Mouse (Mus musculus): ENCODE measurements at regions not wholly inside any gene's neighbourhood (a gene's known extent, or its start where the extent isn't known, plus 50 kb on each side); places are given as distances from the start of the nearest gene placed in this dataset.

DNA sequence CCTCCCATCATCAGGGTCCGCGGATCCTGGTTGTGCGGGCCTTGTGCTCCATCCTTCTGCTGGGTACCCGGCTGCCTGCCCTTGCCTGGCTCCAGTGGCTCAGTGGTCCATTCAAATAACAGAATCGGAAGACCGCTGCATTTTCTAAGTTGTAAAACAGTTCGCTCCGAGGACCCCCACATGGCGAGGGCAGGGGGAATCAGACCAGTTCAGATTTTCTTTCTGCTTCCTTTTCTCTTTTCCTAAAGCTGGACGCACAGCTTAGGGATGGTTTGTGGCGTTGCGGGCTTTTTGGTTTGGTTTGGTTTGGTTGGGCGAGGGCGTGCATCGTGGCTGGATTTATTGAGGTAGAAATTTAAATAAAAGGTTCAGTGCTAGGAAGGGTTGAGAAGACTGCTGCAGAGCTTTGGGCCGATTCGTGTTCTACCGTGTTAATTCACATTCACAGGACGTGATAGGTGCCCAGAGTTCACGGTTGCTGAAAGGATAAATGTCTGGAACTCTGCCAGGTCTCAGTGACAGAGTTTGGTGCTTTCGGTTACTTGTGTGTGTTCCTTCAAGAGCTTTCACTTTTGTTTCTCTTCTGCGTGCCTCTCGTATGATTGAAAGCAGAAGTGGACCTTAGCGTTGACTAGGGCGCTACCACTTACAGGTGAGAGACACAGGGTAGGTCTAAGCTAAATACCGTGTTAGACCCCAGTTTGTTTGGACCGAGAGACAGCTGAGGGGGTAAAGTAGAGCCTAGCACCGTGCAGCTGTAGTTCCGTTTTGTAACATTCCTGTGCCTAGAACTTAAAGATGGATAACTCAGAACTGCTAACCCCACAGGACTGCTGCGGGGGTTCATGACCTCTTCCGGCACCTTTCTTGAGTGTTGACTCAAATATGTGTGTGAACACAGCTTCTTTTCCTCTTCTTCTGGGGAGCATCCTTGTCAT, 61.9 kb upstream of the Ak4 start:
- Histone ChIP-seq H3K36me3 (ENCODE audit: control insufficient read depth) (no peaks in the 10 kb centered on the region), H3K4me1 (ENCODE audit: control insufficient read depth) (peaks cover 41% of the 10 kb centered on the region), H3K27me3 (ENCODE audit: control insufficient read depth) (peaks cover 29% of the 10 kb centered on the region), H3K4me3 (replicated peaks) (peak overlapping the region; percentile 76), H3K9me3 (ENCODE audit: control insufficient read depth, low read length) (no peaks in the 10 kb centered on the region)
- TF ChIP-seq GATA1 (IDR thresholded peaks at IDR 0.05; ENCODE audit: low read length) (no peak), TAL1 (IDR thresholded peaks at IDR 0.05; ENCODE audit: low read length) (no peak)

DNA sequence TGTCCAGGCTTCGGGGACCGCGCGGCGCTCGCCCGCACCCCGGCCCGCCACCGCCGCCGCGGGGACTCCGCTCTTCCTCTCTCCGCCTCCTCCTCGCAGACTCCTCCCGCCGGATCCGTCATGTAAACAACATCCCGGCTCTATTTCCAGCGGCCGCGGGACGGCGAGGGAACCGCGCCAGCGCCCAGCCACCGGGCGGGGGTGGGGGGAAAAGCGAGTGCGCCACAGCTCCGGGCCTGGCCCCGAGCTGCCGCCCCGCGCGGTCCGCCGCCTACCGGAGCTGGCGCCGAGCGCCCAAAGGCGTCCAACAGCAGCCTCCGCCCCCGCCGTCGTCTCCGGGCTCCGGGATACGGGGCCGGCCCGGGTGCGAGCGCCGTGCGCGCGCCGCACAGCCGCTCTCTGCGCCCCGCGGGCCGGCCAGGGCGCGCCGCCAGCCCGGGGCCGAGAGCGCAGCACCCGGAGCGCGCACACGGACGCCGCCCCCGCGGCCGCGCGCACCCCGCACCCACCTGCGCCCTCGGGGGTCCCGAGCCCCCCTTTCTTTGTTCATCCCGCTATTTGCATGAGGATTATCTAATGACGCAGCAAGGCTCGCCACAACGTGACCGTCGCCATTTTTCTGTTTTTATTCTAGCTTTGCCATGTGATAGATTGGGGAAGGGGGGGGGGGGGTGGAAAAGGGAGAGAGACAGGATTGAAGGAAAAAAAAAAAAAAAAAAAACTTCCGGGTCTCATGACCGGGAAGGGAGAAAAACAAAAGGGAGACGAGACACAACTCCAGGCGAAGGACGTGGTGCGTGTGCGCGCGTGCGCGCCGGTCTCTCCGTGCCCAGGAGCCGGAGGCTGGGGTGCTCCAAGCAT, 62.8 kb upstream of the Ak4 start:
- H3K27me3 ChIP-seq (ENCODE audit: control insufficient read depth): peaks cover 29% of the 10 kb centered on the region
- H3K4me1 ChIP-seq (ENCODE audit: control insufficient read depth): peaks cover 41% of the 10 kb centered on the region
- H3K9me3 ChIP-seq (ENCODE audit: control insufficient read depth, low read length): no peaks in the 10 kb centered on the region
- H3K4me3 ChIP-seq (replicated peaks): peak overlapping the region; percentile 76
- TF ChIP-seq GATA1 (IDR thresholded peaks at IDR 0.05; ENCODE audit: low read length) (no peak), TAL1 (IDR thresholded peaks at IDR 0.05; ENCODE audit: low read length) (no peak)
- H3K36me3 ChIP-seq (ENCODE audit: control insufficient read depth): no peaks in the 10 kb centered on the region

- H3K4me3 ChIP-seq (replicated peaks): peak overlapping the region; percentile 76
- TF ChIP-seq GATA1 (IDR thresholded peaks at IDR 0.05; ENCODE audit: low read length) (no peak), TAL1 (IDR thresholded peaks at IDR 0.05; ENCODE audit: low read length) (no peak)
Measured at GRCm38 (mm10) chr4:101355431-101356092, 63.5 kb upstream of the Ak4 start.

DNA sequence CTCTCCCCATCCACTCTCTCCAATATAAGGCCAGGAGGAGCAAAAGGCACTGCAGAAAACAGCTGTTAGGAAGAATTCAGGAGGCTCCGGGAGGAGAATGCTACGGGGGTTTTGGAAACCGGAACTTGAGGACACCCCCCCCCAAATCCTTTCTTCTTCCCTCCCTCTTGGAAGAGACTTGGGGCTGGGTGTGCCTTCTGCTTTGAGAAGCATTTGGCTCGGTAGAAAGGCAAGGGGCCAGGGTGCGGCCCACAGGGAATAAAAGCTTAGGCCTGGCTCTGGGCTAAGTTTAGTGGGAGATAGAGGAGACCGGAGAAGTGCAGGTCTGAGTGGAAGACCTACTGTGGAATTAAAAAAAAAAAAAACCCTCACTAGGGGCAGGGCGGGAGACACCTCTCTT, 64.1 kb upstream of the Ak4 start:
- Histone ChIP-seq H3K36me3 (ENCODE audit: control insufficient read depth) (peaks cover 3% of the 10 kb centered on the region; the same call in 1 of the 2 replicates), H3K4me1 (ENCODE audit: control insufficient read depth) (peaks cover 41% of the 10 kb centered on the region), H3K9me3 (ENCODE audit: control insufficient read depth, low read length) (no peaks in the 10 kb centered on the region), H3K27me3 (ENCODE audit: control insufficient read depth) (peaks cover 29% of the 10 kb centered on the region), H3K4me3 (replicated peaks) (peak overlapping the region; percentile 76)
- TF ChIP-seq TAL1 (IDR thresholded peaks at IDR 0.05; ENCODE audit: low read length): no peak

More at GRCm38 (mm10) chr4:101355431-101356092, 63.5 kb upstream of the Ak4 start:
- Histone ChIP-seq H3K27me3 (ENCODE audit: control insufficient read depth) (peaks cover 29% of the 10 kb centered on the region), H3K4me1 (ENCODE audit: control insufficient read depth) (peaks cover 41% of the 10 kb centered on the region), H3K9me3 (ENCODE audit: control insufficient read depth, low read length) (no peaks in the 10 kb centered on the region), H3K36me3 (ENCODE audit: control insufficient read depth) (peaks cover 2% of the 10 kb centered on the region; the same call in 1 of the 2 replicates)

DNA sequence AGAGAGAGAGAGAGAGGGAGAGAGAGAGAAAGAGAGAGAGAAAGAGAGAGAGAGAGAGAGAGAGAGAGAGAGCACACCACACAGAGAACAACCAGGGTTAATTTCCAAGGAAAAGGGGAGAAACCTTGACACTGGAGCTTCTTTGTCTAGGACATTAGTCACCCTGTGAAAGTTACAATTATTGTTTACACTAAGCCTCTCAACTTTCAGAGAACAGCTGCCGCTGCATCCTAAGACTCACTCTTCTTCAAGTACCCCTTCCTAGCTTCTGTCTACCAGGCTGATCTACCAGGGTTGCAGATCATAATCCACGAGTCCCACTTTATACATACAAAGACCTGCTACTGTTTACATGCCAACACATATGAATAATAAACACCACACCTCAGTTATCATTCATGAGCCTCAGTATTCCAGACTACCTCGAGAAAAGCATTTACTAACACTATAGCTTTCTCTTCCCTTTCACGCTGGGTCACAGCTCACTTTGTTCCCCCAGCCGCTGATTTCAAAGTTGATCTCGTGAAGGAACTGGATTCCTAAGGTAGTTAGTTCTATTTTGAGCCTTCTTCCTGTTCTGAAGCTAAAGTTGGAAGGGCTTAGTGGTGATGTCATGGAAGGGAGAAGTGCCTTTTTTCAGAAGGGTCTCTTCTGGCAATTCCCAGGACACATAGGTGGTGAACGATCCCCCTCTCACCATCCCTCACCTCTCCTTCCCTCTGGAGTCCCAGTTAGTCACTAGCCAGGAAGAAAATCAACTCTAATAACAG, 64.8 kb upstream of the Ak4 start:
- Histone ChIP-seq H3K4me3 (replicated peaks) (no peak overlapping the region), H3K27me3 (ENCODE audit: control insufficient read depth) (peaks cover 29% of the 10 kb centered on the region), H3K9me3 (ENCODE audit: control insufficient read depth, low read length) (no peaks in the 10 kb centered on the region), H3K4me1 (ENCODE audit: control insufficient read depth) (peaks cover 38% of the 10 kb centered on the region), H3K36me3 (ENCODE audit: control insufficient read depth) (peaks cover 3% of the 10 kb centered on the region; the same call in 1 of the 2 replicates)
- no peak for TF ChIP-seq TAL1 (IDR thresholded peaks at IDR 0.05; ENCODE audit: low read length)
- TF ChIP-seq GATA1 (IDR thresholded peaks at IDR 0.05; ENCODE audit: low read length): no peak

DNA sequence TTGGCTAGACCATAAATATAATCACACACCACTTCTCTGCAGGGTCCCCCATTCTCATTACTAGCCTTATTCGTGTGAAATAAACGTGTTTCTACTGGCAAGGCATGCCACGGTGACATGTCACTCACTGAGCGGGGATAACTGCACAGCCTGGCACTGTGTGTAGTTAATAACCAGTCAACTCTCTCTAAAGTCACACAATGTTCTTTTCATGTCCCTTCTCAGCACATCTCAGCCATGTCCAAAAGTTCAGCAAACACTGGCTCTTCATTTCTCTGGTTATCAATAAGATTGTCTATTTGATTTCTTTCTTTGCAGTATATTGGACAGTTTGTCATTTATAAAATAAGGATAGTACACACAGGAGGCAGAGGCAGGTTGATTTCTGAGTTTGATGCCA, 66.9 kb upstream of the Ak4 start:
- H3K27me3 ChIP-seq (ENCODE audit: control insufficient read depth): peaks cover 27% of the 10 kb centered on the region
- TF ChIP-seq GATA1 (IDR thresholded peaks at IDR 0.05; ENCODE audit: low read length) (no peak), TAL1 (IDR thresholded peaks at IDR 0.05; ENCODE audit: low read length) (no peak)
- peaks cover 3% of the 10 kb centered on the region; the same call in 1 of the 2 replicates for H3K36me3 ChIP-seq (ENCODE audit: control insufficient read depth)
- H3K9me3 ChIP-seq (ENCODE audit: control insufficient read depth, low read length): no peaks in the 10 kb centered on the region
- H3K4me1 ChIP-seq (ENCODE audit: control insufficient read depth): peaks cover 19% of the 10 kb centered on the region
- no peak overlapping the region for H3K4me3 ChIP-seq (replicated peaks)

DNA sequence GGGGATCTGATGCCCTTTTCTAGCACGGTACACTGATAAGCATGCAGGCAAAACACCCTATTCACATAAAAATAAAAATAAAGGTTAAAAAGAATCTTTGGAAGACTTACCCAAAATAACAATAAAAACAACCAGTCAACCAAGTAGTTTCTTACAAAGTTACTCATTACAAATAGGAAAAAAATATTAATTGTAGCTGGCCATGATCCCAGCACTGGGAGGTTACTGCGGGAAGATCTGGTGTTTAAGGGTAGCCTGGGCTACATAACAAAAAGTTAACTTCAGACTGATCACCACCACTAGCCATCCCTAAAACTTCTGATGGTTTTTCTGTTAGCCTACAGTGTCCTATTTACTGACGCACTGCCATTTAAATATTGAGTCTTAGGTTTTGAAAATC, 67.4 kb upstream of the Ak4 start:
- H3K36me3 ChIP-seq (ENCODE audit: control insufficient read depth): peaks cover 5% of the 10 kb centered on the region
- TF ChIP-seq TAL1 (IDR thresholded peaks at IDR 0.05; ENCODE audit: low read length): no peak
- TF ChIP-seq GATA1 (IDR thresholded peaks at IDR 0.05; ENCODE audit: low read length): no peak
- H3K4me1 ChIP-seq (ENCODE audit: control insufficient read depth): peaks cover 15% of the 10 kb centered on the region
- H3K9me3 ChIP-seq (ENCODE audit: control insufficient read depth, low read length): no peaks in the 10 kb centered on the region
- peaks cover 24% of the 10 kb centered on the region for H3K27me3 ChIP-seq (ENCODE audit: control insufficient read depth)
- no peak overlapping the region for H3K4me3 ChIP-seq (replicated peaks)

DNA sequence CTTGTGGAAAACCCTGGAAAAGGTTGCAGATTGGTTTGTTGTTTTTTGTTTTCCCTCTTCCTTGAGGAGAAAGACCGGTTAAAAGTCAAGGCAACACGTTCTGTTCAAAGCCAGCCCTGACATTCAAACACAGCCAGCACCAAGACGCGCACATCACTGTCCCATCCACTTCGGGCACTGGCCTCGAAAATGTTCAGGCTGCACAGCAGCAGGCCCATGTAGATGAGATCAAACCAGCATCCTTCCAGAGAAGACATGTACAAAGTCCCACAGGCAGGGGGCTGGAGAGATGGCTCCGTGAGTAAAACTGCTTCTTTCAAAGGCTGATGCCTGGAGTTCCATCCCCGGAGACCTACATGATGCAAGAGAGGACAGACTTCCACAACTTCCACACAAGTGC, 68.4 kb upstream of the Ak4 start:
- H3K4me3 ChIP-seq (replicated peaks): no peak overlapping the region
- peaks cover 11% of the 10 kb centered on the region for H3K36me3 ChIP-seq (ENCODE audit: control insufficient read depth)
- peaks cover 15% of the 10 kb centered on the region for H3K27me3 ChIP-seq (ENCODE audit: control insufficient read depth)
- peaks cover 9% of the 10 kb centered on the region for H3K4me1 ChIP-seq (ENCODE audit: control insufficient read depth)
- H3K9me3 ChIP-seq (ENCODE audit: control insufficient read depth, low read length): no peaks in the 10 kb centered on the region
- TF ChIP-seq GATA1 (IDR thresholded peaks at IDR 0.05; ENCODE audit: low read length) (no peak), TAL1 (IDR thresholded peaks at IDR 0.05; ENCODE audit: low read length) (no peak)

Data from erythroblast, embryonic 14.5 days (primary cell).